Mouse (Mus musculus): ENCODE results near the gene Cep57. TPM values are rescaled to one million over a fixed set of nuclear protein-coding genes. Genes with fewer than 3 reads are reported as not detected.

Cep57 gene
- polyA plus RNA-seq, 1 experiment from 2014 or later: 66.1 TPM

- ATAC-seq (ENCODE audit: low FRiP score): no peak
Observed at GRCm38 (mm10) chr9:13781985-13782384, 44.9 kb downstream of the Cep57 start.

GRCm38 (mm10) chr9:13774732-13775131, 52.2 kb downstream of the Cep57 start:
- DNase-seq (ENCODE audit: low spot score) (no peak), ATAC-seq (ENCODE audit: low FRiP score) (no peak)
- Histone ChIP-seq H3K27me3 (ENCODE audit: control insufficient read depth, insufficient read depth, low read length) (no peaks in the 10 kb centered on the region), H3K27ac (ENCODE audit: low read depth, low read length) (no peak overlapping the region), H3K4me2 (replicated peaks; ENCODE audit: low read depth, low read length) (no peak overlapping the region), H3K36me3 (ENCODE audit: control insufficient read depth, insufficient read depth, low read length) (no peaks in the 10 kb centered on the region), H3K4me3 (ENCODE audit: low read depth, low read length) (no peak overlapping the region), H3K4me1 (replicated peaks; ENCODE audit: control insufficient read depth, insufficient read depth, low read length) (no peaks in the 10 kb centered on the region), H3K9me3 (ENCODE audit: control insufficient read depth, low read length) (no peaks in the 10 kb centered on the region), H3K9ac (ENCODE audit: low read depth, low read length) (no peak overlapping the region)
- WGBS: 100% methylated on average over 1 of the region's 1 CpGs

More at GRCm38 (mm10) chr9:13781985-13782384, 44.9 kb downstream of the Cep57 start:
- Histone ChIP-seq H3K36me3 (ENCODE audit: control insufficient read depth, insufficient read depth, low read length) (0 out of 2 replicates have a peak, but pooled peaks cover 3% of the 10 kb centered on the region), H3K4me1 (replicated peaks; ENCODE audit: control insufficient read depth, insufficient read depth, low read length) (no peaks in the 10 kb centered on the region), H3K27me3 (ENCODE audit: control insufficient read depth, insufficient read depth, low read length) (no peaks in the 10 kb centered on the region), H3K9ac (ENCODE audit: low read depth, low read length) (no peak overlapping the region), H3K27ac (ENCODE audit: low read depth, low read length) (no peak overlapping the region), H3K4me3 (ENCODE audit: low read depth, low read length) (no peak overlapping the region), H3K9me3 (ENCODE audit: control insufficient read depth, low read length) (no peaks in the 10 kb centered on the region), H3K4me2 (replicated peaks; ENCODE audit: low read depth, low read length) (no peak overlapping the region)
- DNase-seq (ENCODE audit: low spot score): no peak
- WGBS: 92% methylated on average over 1 of the region's 1 CpGs

GRCm38 (mm10) chr9:13766570-13766969, 60.3 kb downstream of the Cep57 start:
- no peak for DNase-seq (ENCODE audit: low spot score)
- Histone ChIP-seq H3K36me3 (ENCODE audit: control insufficient read depth, insufficient read depth, low read length) (no peaks in the 10 kb centered on the region), H3K27ac (ENCODE audit: low read depth, low read length) (no peak overlapping the region), H3K4me3 (ENCODE audit: low read depth, low read length) (no peak overlapping the region), H3K4me1 (replicated peaks; ENCODE audit: control insufficient read depth, insufficient read depth, low read length) (no peaks in the 10 kb centered on the region), H3K4me2 (replicated peaks; ENCODE audit: low read depth, low read length) (no peak overlapping the region), H3K9ac (ENCODE audit: low read depth, low read length) (no peak overlapping the region), H3K9me3 (ENCODE audit: control insufficient read depth, low read length) (no peaks in the 10 kb centered on the region), H3K27me3 (ENCODE audit: control insufficient read depth, insufficient read depth, low read length) (no peaks in the 10 kb centered on the region)
- WGBS: 90% methylated on average over 7 of the region's 7 CpGs
- ATAC-seq (ENCODE audit: low FRiP score): no peak

GRCm38 (mm10) chr9:13765624-13766023, 61.3 kb downstream of the Cep57 start:
- no peak overlapping the region for H3K4me2 ChIP-seq (replicated peaks; ENCODE audit: low read depth, low read length)
- H3K4me1 ChIP-seq (replicated peaks; ENCODE audit: control insufficient read depth, insufficient read depth, low read length): no peaks in the 10 kb centered on the region
- no peak overlapping the region for H3K27ac ChIP-seq (ENCODE audit: low read depth, low read length)
- 91% methylated on average over 2 of the region's 2 CpGs for WGBS
- H3K4me3 ChIP-seq (ENCODE audit: low read depth, low read length): no peak overlapping the region
- H3K36me3 ChIP-seq (ENCODE audit: control insufficient read depth, insufficient read depth, low read length): no peaks in the 10 kb centered on the region
- ATAC-seq (ENCODE audit: low FRiP score) (no peak), DNase-seq (ENCODE audit: low spot score) (no peak)
- H3K9me3 ChIP-seq (ENCODE audit: control insufficient read depth, low read length): no peaks in the 10 kb centered on the region
- no peak overlapping the region for H3K9ac ChIP-seq (ENCODE audit: low read depth, low read length)
- no peaks in the 10 kb centered on the region for H3K27me3 ChIP-seq (ENCODE audit: control insufficient read depth, insufficient read depth, low read length)

GRCm38 (mm10) chr9:13760430-13760829, 66.5 kb downstream of the Cep57 start:
- WGBS: 91% methylated on average over 3 of the region's 3 CpGs
- ATAC-seq (ENCODE audit: low FRiP score): no peak

More at GRCm38 (mm10) chr9:13760430-13760829, 66.5 kb downstream of the Cep57 start:
- DNase-seq (ENCODE audit: low spot score): no peak
- H3K9me3 ChIP-seq (ENCODE audit: control insufficient read depth, low read length): no peaks in the 10 kb centered on the region
- H3K9ac ChIP-seq (ENCODE audit: low read depth, low read length): no peak overlapping the region
- H3K36me3 ChIP-seq (ENCODE audit: control insufficient read depth, insufficient read depth, low read length): no peaks in the 10 kb centered on the region
- H3K4me2 ChIP-seq (replicated peaks; ENCODE audit: low read depth, low read length): no peak overlapping the region
- no peaks in the 10 kb centered on the region for H3K4me1 ChIP-seq (replicated peaks; ENCODE audit: control insufficient read depth, insufficient read depth, low read length)
- H3K27me3 ChIP-seq (ENCODE audit: control insufficient read depth, insufficient read depth, low read length): no peaks in the 10 kb centered on the region
- no peak overlapping the region for H3K27ac ChIP-seq (ENCODE audit: low read depth, low read length)
- no peak overlapping the region for H3K4me3 ChIP-seq (ENCODE audit: low read depth, low read length)

Other genes starting within 250 kb of the Cep57 start
- gene Mtmr2, start 78.7 kb downstream of the Cep57 start, polyA plus RNA-seq (2014; fragmentation: Nextera tagmentation; extraction: Ambion mirVana): 79.1 and 79.3 TPM in 2 replicates
- gene Fam76b, start 609 bp upstream of the Cep57 start, polyA plus RNA-seq (2014; fragmentation: Nextera tagmentation; extraction: Ambion mirVana): 30.2 and 33.8 TPM in 2 replicates